Mouse (Mus musculus) mesoderm, embryonic 11.5 days (tissue): ENCODE measurements at regions not wholly inside any gene's neighbourhood (a gene's known extent, or its start where the extent isn't known, plus 50 kb on each side); places are given as distances from the start of the nearest gene placed in this dataset.

ENCODE experiments used
- DNase-seq: peaks from one replicate; pipeline ENCODE4 v3.0.0-alpha.2; 2012; ENCODE audit warnings: low read depth, low spot score

GRCm38 (mm10) chr10:125790924-125791323, 175.0 kb upstream of the Lrig3 start:
- no peak for DNase-seq

GRCm38 (mm10) chr10:125794504-125794903, 171.5 kb upstream of the Lrig3 start:
- DNase-seq: no peak

- no peak for DNase-seq
Observed at GRCm38 (mm10) chr10:125795323-125795722, 170.6 kb upstream of the Lrig3 start.

- DNase-seq: no peak
Observed at GRCm38 (mm10) chr10:125798678-125799077, 167.3 kb upstream of the Lrig3 start.

- DNase-seq: peak; percentile 30
Observed at GRCm38 (mm10) chr10:125800572-125801114, 165.3 kb upstream of the Lrig3 start.

GRCm38 (mm10) chr10:125801450-125801849, 164.5 kb upstream of the Lrig3 start:
- no peak for DNase-seq

- no peak for DNase-seq
Observed at GRCm38 (mm10) chr10:125802923-125803583, 162.9 kb upstream of the Lrig3 start.

GRCm38 (mm10) chr10:125809763-125810361, 156.1 kb upstream of the Lrig3 start:
- DNase-seq: peak; percentile 84

GRCm38 (mm10) chr10:125810590-125810989, 155.4 kb upstream of the Lrig3 start:
- DNase-seq: peak; percentile 81

- DNase-seq: no peak
Observed at GRCm38 (mm10) chr10:125814191-125814887, 151.6 kb upstream of the Lrig3 start.

- DNase-seq: no peak
Observed at GRCm38 (mm10) chr10:125832134-125832533, 133.8 kb upstream of the Lrig3 start.

- no peak for DNase-seq
Observed at GRCm38 (mm10) chr10:125832764-125833163, 133.2 kb upstream of the Lrig3 start.

GRCm38 (mm10) chr10:125833989-125834388, 132.0 kb upstream of the Lrig3 start:
- no peak for DNase-seq

GRCm38 (mm10) chr10:125838982-125839381, 127.0 kb upstream of the Lrig3 start:
- DNase-seq: no peak

GRCm38 (mm10) chr10:125839621-125840141, 126.3 kb upstream of the Lrig3 start:
- peak; percentile 43 for DNase-seq

- DNase-seq: no peak
Observed at GRCm38 (mm10) chr10:125840388-125840787, 125.6 kb upstream of the Lrig3 start.

GRCm38 (mm10) chr10:125844336-125844865, 121.6 kb upstream of the Lrig3 start:
- DNase-seq: no peak

- DNase-seq: peak; percentile 87
Observed at GRCm38 (mm10) chr10:125845014-125845514, 120.9 kb upstream of the Lrig3 start.

- DNase-seq: no peak
Observed at GRCm38 (mm10) chr10:125850370-125850769, 115.6 kb upstream of the Lrig3 start.

- no peak for DNase-seq
Observed at GRCm38 (mm10) chr10:125861734-125862133, 104.2 kb upstream of the Lrig3 start.

- no peak for DNase-seq
Observed at GRCm38 (mm10) chr10:125866346-125866745, 99.6 kb upstream of the Lrig3 start.

- DNase-seq: no peak
Observed at GRCm38 (mm10) chr10:125884563-125884962, 81.4 kb upstream of the Lrig3 start.
